Mouse (Mus musculus) adrenal gland, adult (tissue): Measurements from ENCODE around the gene Bcl10.
"Not testable (repeated sequence)": the region's sequence is repeated elsewhere in the genome, so short reads cannot be mapped to it uniquely, and the experiment has no call there.

Source experiments
- DNase-seq, 2 experiments: peaks; one replicate each; pipeline ENCODE4 v3.0.0; 2022 to 2023; ENCODE audit warnings: low spot score in 1 of 2; ENCODE audit not compliant: inconsistent age in 2 of 2

Gene Bcl10

GRCm38 (mm10) chr3:145913263-145913662 lies 9.3 kb upstream of the Bcl10 start:
- no peak for DNase-seq

DNA sequence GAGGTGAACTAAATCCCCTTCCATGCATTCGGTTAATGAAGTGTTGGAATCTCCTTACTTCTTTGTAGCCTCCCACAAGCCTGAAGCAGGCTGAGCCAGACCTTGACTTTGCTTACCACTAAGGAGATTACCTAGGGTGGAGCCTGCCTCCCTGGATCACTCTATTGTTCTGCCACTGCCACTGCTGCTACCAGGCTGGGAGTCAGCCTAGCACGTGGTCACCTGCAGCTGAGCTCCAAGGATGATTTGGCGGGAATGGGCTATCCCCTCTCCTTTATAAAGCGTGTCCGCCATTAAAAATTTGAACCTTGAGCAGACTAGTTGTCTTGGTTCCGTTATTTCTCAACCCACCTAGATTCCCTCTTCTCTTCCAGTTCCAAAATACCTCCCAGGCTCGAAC lies 8.7 kb upstream of the Bcl10 start:
- DNase-seq = not testable (repeated sequence)

- DNase-seq = no peak
Measured at GRCm38 (mm10) chr3:145916374-145916773, 6.2 kb upstream of the Bcl10 start.

DNA sequence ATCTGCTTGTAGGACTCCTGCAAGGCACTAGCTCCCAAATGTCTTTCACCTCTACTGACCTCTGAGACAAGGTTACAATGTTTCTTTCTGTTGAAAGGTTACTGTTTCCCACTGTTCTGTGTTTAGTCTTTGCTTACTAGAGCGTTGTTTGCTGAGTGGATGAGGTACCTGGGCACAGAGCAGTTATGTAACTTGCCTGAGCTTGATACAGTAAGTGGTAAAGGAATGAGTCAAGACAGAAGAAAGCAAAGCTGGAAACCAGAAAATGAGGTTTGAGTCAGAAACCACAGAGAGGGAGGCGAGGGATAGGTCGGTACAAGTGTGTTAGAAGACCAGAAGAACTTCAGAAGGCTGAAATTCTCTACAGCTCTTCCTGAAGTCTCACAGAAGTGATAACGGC lies 5.8 kb upstream of the Bcl10 start:
- DNase-seq = no peak

- DNase-seq = no peak
Measured at GRCm38 (mm10) chr3:145922971-145923370, 367 bp downstream of the Bcl10 start.

GRCm38 (mm10) chr3:145923874-145924577 lies 1.4 kb downstream of the Bcl10 start:
- DNase-seq = peak; percentile 100

DNA sequence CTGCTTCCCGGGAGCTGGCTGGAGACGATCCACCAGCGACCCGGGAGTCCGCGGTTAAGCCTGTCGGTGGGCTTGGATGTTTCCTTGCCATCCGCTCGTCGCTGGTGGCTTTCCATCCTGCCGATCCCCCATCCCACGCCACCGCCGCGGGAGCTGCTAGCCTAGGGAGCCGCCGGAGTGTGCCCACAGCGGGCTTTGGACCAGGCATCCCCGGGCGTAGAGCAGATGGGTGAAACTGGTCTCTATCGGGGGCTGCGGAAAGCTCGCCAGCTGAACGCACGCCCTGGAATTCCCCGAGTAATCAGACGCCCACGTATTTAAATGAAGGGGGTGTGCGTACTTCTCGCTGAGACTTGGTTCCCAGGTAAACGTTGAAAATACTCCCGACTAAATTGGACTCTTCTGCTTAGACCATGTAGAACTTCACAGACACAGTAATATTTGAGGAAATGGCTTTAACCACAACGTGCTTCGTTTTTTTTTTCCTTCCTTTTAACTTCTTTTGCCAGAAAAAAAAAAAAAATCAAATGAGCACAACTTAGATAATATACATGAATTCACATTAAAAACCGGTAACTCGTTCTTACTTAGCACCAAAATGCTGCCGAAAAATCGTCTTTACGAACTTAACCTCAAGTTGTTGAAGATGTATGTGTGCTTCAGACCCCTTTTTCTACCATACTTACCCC lies 2.2 kb downstream of the Bcl10 start:
- peak; percentile 68 to 85 for DNase-seq

DNA sequence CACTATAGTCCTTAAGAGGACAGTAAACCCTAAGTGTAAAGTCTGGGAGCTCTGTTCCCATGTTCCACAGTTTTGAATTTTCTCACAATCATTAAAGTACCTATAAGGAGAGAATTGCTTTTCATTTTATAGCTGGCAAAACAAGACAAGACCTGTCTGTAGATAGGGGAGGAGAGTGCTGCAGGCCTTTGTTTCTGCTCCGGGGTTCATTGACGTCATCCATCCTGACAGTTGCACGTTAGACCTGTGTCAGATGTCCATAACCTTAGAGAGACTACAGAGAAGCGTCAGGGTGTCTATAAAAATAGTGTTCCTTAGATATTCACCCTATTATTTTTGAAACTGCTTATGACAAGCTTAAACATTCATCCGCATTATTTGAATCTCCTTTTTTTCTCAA lies 2.9 kb downstream of the Bcl10 start:
- DNase-seq = no peak

DNA sequence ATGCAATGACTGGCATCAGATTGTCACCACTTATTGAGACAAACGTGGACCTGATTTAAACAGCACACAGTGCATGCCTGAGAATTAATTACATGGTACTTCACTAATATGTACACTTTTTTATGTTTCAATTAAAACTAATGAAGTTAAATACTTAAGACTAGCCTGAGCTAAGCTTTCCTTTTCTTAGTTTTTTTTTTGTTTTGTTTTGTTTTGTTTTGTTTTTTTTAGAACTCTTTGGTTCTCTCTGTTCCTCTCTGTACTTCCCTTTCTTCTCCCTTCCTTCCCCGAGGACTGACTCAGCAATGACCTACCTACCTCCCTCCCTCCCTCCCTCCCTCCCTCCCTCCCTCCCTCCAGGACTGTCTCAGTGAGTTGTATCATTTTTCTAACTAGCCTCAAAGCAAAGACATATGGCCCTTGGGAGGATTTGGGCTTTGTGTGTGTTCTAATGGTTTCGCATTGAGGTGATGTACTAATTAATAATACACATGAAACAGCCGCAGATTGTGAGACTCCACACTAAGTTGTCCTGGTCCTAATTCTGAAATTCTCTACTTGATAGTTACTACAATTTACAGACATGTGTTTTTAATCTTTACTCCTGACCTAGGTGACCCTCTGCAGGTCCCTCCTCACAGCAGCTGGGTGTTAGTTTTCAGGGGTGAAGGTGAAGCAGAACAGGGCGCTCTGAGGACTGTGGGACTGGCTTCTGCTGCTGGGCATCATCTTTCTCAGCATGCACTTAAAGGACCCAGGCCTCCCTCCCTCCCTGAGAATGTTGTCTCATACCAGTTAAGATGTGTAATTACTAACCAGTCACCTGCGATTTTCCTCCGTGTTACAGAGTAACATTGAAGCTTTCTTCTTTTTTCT lies 7.2 kb downstream of the Bcl10 start:
- no peak for DNase-seq

GRCm38 (mm10) chr3:145933845-145934244 lies 11.2 kb downstream of the Bcl10 start:
- no peak for DNase-seq

DNA sequence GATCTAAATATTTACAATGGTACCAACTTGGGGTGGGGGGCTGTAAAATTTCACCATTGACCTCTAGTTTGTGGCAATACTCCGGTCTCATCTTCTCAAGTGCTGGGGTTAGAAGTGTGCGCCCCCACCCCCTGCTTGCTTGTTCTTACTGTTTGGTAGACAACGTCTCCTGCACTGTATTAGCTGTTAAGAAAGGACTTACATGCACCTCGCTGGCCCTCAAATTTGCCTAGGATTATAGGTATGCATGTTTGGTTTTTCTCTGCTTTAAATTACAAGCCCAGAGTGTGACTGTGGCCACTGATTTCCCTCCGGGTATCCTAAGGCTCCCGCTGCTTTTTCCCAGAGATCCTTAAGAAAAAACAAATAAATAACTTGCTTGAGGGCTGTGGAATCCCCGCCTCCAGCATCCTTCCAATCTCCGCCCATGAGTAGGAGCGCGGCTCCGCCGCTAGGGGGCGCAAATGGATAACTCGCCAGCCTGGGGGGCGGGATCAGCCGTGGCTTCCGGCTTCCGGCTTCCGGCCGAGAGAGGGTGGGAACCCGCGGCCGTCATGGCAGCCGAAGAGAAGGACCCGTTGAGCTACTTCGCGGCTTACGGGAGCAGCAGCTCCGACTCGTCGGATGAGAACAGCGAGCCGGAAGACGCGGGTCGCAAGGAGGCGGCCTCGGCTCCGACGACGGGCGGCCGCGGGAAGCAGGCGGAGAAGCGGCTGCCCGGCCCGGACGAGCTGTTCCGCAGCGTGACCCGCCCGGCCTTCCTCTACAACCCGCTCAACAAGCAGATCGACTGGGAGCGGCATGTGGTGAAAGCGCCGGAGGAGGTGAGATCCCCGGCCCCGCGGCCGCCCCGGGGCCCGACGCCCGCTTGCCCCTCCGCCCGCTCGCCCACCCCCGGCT lies 15.2 kb downstream of the Bcl10 start, which contains the start of gene 2410004B18Rik:
TSS of gene 2410004B18Rik (plus strand) at position 510 of the 900 bp plus-strand sequence.
- peak; percentile 91 to 96 for DNase-seq

DNA sequence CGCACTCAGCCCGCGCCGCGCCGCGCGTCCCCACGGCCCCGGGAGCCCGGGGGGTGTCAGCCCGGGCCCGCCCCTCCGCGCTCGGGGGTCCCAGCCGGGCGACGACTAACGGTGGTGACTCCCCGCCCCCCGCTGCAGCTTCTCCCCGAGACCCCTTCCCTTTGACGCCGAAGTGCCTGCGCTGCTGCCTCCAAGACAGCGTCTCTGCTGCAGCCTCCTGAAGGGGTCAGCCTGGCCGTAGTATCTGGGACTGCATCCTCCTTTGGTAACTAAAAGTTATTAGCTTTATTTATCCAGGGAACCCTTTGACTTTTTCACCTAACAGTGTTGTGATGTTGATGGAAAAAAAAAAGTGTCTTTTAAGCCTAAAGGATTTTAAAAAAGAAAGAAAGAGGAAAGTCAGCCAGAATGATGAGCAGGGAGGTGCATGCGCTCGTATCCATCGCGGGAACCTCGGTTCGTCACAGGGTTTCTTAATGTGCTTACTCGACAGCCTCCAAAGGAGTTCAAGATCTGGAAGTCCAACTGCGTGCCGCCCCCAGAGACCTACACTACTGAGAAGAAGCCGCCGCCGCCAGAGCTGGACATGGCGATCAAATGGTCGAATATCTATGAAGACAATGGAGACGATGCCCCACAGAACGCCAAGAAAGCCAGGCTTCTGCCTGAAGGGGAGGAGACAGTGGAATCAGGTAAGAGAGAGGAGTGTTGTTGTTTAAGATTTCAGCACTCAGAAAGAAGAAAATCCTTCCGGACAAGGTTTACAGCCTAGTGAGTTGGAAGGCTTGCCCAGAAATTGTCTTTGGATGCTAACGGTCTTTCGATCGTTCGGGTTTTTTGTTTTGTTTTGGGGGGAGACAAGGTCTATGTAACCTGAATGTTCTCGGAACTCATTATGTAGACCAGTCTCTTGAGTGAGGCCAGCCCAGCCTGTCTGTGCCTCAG lies 16.1 kb downstream of the Bcl10 start:
- DNase-seq = peak; percentile 42 to 67

DNA sequence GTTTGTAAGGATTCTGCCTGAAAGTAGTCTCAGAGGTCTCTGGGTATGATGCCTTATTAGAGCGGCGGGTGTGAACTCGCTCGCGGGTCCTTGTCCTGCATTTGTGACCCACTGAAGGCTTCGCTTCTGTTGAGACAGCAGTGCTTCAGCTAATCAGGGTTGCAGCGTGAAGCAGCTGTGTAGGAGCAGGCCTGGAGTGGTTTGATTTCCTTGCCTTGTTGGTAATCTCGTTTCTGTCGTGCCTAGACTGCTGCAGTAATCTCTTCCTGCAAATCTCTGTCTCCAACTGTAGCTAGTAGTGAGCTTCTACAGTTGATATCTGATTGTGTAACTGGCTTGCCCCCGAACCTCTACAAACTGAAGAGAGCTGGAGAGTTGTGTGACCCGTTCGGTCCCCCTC lies 16.8 kb downstream of the Bcl10 start:
- no peak for DNase-seq

DNA sequence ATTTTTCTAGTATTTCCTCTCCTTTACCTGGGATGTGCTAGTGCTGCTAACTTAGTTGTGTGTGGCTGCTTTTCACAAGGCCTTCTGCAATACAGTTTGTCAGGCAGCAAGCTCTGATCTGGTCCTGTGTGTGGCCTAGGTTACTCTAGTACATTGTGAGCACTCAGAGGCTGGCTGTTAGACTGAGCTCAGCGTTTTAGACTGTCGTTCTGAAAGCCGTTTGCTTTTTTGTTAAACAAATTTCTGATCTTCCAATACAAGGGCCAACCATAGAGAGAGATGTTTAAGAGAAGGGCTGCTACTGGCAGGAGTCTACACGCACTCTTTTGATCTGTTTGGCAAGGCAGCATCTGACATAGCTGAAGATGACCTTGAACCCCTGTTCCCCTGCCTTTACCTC lies 17.4 kb downstream of the Bcl10 start:
- DNase-seq = no peak

DNA sequence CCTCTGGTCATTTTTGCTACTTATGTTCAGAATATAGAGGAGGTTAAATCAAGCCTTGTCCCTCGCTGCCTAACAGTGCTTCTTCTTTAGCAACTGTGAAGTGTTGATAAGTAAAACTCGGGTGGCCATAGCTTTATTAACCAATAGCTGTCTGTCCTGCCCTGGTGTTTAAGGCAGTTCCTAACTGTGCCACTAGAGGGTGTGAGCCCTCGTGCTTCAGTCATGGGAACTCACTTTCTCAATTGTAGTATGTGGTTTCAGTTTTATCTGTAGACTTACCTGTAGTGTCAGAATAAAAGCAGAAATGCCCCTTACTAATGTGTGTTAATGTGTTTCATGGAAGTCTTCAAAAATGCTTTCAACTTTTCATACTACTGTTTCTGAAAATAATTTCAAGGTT lies 19.4 kb downstream of the Bcl10 start:
- DNase-seq = peak; percentile 56 to 87

GRCm38 (mm10) chr3:145944348-145944747 lies 21.7 kb downstream of the Bcl10 start:
- DNase-seq = no peak

- no peak for DNase-seq
Measured at GRCm38 (mm10) chr3:145945904-145946303, 23.3 kb downstream of the Bcl10 start.

- DNase-seq = no peak
Measured at GRCm38 (mm10) chr3:145946654-145947053, 24.1 kb downstream of the Bcl10 start.

GRCm38 (mm10) chr3:145947539-145948204 lies 25.1 kb downstream of the Bcl10 start:
- no peak for DNase-seq
